Mouse (Mus musculus) lung, adult 18-20 months (tissue): ENCODE measurements around the gene Nfasc.

Source experiments
- DNase-seq, 2 experiments: peaks; one replicate each; pipeline ENCODE4 v3.0.0; 2022; ENCODE audit warnings: mixed read lengths in 2 of 2

Gene Nfasc

DNA sequence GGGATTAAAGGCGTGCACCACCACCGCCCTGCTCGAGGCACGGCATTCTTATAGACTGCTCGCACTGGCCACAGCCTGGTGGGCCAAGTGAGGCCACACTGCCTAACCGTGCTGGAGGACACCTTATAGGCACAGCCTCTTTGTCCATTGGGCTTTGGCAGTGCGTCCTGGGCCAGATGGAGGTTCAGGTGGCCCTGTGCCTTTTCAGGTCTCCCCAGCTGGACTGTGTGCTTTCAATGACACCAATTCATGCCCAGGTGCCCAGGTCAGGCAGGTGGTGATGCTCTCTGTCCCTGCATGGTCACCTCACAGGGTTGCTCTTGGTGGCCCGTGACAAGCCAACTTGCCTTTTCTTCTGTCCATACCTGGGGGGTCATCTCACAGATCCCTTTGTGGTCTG is 164.8 kb downstream of the Nfasc start:
- no peak for DNase-seq

DNA sequence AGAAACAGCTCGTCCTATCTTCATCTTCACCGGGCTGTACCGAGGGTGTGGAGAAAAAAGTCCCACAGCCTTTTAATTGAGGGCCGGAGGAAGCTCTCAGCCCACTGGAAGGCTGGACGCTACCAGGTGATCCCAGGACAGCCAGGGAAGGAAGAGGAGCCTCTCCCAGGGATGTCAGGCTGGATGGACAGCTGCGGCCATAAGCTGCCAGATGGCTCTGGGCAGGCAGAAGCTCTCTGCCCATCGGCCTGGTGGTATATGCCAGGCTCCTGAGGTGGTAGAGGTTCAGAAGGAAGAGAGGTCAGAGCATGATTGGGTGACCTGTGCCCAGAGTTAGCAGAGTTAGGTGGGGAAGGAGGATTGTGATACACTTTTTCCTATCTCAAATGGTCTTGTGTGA is 168.7 kb downstream of the Nfasc start:
- no peak for DNase-seq

DNA sequence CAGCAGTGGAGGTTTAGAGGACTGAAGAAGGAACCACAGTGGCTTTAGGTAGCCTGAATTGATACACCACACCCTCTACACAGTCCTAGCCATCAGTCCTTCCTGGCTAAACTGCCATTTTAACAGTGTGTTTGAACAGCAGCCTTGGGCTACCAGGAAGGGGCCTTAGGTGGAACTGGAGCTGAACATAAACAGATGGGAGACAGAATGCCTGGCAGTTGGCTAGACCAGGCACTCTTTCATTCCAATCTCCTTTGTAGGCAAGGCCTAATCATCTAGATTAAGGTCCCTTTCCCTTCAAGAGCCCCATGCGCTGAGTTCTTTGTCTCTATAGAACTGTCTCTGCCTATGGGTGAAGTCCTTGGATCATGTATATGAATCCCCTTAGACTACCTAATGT is 170.0 kb downstream of the Nfasc start:
- no peak for DNase-seq

DNA sequence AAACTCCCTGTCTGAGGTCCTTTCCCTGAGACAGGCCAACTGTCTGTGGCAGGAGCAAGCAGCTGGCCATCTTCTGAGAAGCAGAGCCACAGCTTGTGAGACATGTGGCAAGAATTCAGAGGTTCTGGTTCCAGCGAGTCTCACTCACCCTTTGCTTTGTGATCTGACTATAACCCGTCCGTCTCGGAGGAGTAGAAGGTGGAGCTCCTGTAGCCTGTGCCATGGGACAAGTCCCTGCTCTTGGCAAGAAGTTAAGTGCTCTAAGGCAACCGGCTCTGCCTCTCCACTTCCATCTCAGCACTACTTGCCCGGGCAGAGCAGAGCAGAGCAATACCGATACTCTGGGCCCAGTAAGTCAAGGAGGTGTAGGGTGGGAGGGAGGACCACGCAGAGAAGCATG is 170.7 kb downstream of the Nfasc start:
- no peak for DNase-seq

DNA sequence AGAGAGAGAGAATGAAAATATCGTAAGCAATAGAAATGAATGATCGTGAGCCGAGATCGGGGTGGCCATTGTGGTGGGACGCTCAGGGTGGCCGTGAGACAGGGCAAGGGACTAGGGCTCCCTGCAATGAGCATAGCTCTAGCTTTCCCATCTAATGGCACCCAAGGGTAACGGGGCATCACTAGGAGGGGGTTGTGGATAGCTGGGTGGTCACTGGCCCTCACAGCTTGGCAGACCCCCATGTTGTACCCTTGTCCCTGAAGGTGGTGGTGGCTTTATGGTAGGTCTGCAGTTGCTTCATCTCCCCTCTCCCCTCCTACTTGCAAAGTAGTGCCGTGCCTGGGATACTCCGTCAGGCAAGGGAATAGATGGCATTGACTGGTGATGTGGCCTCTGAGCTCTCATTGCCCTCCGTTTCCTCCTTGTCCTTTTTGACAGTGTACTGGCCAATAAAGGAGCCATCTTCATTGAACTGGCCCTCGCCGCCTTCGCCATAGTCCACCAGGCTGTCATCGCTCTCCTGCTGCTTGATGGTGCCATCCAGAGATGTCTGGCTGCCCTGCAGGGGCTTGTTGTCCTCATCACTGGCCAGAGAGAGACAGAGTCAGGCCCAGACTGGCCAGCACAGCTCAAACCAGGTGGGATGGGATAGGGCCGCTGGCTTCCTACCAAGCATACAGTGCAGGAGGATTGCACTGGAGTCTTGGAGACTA is 171.4 kb downstream of the Nfasc start:
- no peak for DNase-seq

DNA sequence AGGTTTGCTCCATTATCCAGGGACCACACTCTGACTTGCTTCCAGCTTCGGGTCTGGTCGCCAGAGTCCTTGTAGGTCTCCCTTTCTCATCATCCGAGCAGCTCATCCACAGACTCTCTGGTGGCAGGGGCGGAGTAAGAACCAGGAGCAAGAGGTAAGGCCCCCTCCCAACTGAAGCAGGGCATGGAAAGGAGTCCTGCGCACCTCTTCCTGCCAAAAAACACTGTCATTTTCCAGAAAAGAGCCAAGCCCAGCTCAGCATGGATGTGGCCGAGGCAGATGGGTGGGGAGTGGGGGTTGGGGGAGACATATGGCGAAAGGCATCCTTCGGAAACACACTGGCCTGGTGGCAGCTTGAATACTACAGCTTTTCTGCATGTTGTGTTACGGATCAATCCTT is 172.1 kb downstream of the Nfasc start:
- DNase-seq = no peak

DNA sequence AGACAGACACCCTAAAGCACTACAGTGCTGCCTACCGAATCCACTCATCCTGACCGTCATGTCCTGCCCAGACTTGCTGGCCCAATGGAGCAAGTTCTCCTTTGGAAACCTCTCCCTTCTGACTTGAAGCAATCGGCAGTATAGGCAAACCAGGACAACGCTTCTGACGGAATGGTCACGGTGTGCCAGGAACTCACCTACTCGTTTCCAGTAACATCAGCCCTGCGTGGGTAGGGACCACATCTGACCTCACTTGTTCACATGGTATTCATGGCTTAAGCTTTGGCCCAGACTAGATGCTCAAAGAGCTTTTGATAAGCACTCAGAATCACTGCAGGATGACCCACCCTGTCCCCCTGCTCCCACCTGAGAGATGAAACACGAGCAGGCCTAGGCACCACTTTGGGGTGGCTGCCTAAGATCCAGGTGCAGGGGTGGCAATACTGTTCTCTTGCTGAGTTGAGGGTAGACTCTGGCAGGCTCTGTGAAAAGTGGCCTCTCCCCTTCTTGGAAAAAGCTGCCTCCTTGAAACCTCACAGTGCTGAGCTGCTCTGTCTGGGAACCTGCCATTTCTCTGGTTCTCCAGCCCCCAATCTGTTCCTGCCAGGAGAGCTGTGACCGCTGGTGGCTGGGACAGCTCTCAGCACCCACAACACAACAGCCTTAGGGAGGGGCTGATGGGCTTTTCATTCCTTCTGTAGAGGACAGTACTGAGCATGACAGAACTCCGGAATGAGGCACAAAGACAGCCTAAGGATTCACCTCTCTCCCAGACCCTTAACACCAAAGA is 174.1 kb downstream of the Nfasc start:
- no peak for DNase-seq

DNA sequence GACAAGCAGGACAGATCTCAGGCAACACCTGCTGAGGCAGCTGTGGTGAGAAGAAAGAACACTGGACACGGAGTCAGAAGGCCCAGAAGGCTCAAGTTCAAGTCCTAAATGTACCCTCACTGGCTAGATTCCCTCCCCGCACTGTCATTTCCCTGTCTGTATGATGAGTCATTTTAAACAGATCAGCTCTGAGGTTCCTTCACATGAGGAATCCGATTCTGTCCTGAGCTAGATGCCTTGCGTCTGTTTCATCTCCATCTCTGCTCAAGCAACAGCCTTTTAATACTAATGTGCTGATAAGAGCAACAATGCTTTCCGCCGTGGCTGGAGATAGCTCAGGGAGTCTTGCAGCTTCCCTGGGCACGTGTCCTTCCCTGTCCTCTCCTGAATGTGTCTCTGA is 175.8 kb downstream of the Nfasc start:
- DNase-seq = no peak

DNA sequence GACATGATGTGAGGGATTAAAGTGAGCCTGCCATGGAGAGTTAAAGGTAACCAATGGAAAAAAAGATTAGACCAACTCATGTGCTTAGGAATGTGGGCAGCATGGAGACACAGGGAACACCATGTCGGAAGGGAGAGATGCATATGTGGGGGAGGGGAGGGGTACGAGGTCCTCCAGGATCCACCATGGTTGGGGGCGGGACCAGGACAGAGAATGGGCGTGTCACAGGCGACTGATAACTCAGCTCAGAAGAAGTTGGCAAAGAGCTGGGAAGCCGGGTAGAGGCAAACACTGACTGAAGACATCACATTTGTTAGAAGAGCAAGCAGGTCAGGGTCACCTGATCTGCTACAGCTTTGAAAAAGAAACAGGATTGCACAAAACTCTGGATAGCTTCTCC is 176.7 kb downstream of the Nfasc start:
- no peak for DNase-seq

DNA sequence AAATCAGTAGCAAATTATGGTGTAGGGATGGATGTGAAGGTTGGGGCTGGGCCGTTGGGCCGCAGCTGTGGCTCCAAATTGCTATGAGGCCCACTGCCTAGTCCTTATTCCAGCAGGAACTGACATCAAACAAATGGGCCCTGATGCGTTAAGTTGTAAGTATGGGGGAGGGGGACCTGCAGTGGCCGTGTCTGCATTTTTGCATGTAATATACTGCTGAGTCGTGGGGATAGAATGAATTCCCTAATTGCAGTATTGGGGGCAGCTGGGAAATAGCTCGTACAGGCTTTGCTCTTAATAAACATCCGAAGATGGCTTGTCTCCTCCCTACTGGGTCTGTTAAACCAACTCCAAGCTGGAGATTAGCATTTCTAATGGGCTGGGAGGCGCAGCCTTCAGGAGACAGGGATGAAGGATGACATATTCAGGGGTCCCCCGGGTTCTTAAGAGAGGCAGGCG is 179.2 kb downstream of the Nfasc start:
- DNase-seq = no peak

DNA sequence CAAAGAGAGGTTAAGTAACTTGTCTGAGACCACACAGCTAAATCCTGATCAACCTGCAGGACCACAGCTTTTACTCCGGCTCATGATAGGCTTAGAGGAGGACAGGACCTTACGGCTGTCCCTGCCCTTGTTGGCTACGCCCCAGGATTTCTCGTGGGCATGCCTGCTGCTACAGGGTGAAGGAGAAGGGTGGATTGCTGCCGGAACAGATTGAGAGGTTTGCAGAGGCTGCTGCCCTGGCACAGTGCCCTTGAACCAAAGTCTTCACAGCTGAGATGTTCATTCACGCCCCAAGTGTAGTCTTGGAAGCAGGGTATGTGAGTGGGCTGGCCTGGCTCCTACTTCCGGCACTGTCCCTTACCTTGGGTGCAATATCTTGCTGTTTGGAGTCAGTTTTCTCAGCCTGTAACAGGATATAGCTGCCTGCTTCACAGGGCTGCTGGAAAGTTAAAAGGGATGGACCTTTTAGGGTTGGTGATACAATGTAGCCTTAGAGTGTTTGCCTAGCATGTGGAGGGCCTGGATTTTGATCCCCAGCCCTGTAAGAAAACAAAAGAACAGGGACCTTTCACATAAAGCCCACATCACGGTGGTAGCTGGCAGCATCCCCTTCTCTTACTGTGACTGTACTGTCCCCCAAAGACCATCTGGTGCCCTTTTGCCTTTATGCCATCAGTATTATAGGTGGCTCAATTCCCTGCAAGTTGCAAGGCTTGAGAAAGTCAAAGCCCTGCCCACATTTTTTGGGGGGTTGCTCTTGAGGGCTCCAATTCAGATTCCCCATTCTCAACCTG is 180.5 kb downstream of the Nfasc start:
- peak; percentile 6 to 15 for DNase-seq

DNA sequence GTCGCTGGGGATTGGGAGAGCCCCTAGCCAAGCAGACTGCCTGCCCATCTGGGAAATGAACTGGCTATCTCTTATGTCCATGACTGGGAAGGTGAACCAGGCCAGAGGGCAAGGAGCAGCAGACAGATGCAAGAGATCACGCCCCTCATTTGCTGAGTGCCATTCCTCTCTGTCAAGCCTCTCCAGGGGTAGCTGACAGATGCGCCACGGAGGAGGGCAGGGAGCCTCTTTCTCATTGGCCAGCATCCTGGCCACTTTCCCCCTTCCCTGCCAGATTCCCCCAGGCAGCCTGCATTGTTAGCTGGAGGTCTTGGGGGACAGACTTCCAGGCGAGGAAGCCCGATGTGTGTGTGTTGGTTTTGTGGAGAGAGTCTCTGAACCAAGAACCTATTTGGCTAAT is 182.6 kb downstream of the Nfasc start:
- DNase-seq = no peak

DNA sequence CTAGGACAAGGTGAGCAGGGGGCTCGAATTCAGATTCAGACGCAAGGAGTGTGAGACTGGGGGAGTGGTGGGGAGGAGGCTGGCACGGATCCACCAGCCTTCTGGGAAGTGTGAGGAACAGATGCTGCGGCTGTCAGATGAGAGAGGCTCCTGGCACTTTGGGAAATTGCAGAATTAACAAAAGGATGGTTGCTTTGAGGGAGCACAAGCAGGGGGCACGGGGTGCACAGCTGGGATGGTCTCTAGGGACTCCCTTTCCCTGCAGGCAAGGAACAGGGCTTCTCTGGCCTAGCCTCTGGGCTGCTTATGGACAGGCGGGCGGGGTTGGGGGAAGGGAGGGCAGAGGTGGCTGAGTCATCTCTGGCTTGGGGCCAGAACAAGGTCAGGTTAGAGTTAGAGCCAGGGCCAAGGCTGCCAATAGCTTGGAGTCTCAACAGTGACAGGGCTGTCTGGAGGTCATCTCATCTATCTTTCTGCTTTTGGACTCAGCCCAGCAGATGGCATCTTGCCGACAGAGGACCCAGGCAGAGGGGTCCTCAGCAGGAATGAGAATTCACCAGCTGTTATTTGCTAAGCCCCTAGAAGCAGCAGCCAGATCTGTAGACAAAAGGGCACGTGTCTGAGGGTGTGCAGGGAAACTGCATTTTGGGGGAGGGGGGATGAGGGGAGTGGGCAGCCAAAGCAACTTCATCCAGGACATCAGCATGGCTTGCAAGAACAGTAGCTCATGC is 183.5 kb downstream of the Nfasc start:
- DNase-seq = peak; percentile 10 to 25

DNA sequence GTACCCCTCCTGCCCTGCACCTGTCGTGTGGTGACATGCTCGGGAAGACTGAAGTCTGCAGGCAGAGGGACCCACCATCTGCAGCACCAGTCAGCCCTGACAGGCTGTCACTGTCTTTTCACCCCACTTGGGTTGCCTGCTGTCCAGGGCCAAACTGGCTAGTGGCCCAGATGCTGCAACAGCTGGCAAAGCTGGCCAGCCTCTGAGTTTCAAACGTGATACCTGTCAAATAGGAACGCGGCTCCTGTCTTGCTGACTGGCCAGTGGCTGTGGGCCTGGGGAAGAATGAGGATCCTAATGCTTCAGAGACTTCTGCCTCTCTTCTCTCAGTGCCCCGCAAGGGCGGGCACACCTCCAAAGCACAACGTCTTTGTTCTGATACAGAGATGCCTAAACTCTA is 197.8 kb downstream of the Nfasc start:
- DNase-seq = no peak

DNA sequence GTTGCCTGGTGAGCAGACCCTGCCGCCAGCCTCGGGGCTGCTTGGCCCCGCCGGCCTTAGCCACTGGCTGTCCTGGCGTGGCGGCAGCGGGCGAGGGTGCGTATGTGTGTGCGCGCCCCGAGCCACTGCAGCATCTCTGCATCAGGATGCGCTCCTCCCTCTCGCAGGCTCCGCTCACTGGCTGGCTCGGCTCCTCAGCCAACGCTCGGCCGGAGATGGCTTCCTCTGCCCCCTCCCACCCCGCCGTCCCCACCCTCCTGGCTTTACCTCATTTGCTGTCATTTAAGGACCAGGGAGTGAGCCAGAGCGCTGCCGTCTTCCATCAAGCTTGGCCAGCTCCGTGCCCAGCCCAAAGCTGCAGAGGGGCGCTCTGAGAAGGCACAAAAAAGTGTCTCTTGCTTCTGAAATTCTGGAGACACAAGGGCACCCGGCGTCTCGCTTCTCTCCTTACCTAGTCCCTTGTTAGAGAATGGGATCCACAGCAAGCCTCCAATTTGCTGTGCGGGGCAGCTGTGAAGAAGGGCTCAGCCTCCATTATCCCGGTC is 198.8 kb downstream of the Nfasc start, which contains the start of gene Cntn2:
Gene Cntn2 (minus strand): TSS at position 495 of the 545 bp plus-strand sequence.
- no peak for DNase-seq

DNA sequence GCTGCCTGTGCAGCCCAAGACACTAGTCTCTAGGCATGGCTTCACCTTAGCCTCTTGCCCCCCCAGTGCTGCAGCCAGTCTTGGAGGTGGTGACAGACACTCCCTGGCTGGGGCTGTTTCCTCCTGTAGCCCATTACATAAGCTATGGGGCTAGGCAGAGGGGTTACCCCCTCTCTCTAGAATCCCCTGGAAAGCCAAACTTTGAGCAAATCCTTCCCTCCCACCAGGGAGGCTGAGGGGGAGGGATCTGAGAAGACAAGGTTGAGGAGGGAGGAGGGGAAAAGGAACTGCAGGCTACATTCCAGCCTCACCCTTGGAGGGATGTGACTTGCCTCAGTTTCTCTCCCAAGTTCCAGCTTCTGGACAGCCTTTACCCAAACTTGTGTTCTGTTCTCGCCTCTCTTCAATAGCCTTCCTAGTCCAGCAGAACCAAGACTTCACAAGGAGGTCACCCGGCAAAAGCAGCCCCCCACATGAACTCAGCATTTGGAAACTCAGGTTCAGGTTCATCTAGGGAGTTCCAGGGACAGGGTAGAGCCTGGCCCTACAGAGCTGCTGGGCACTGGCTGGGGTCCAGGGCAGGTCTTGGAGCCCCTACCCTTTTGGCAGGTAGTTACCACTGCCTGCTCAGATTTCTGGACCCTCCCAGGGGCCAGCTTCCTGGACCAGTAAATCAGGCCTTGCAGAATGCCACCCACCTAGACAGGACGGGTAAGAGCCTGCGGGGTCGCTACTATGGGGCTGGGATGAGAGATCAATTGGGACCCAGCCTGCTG is 199.6 kb downstream of the Nfasc start:
- no peak for DNase-seq

DNA sequence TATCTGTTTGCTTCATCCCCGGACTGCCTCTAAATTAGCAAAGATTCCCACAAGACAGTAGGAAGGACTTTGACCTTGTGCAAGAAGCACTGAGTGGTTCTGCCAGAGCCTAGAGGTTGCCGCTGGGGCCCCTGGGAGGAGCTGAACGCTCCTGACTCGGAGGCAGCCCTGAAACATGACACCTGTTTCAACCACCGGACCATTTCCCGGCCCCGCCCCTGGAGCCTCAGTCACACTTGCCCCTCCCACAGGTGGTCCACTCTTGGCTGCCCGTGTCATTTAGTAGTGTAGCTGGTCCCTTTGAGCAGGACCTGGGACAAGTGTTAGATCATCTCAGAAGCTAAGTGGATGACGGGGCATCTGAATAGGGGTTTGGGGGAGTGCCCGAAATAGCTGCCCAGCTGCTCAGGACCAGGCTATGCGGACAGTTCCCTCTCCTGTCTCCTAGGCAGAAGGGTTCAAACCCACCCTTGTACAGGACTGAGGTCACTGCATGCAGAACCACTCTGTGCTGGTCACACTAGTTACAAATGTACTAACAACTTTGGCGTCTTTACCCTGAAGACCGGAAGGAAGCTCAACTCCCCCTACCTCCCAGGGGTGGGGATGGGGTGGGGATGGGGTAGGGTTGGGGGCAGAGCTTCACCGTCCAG is 200.3 kb downstream of the Nfasc start:
- peak in 1 of 2 experiments; percentile 40 for DNase-seq

DNA sequence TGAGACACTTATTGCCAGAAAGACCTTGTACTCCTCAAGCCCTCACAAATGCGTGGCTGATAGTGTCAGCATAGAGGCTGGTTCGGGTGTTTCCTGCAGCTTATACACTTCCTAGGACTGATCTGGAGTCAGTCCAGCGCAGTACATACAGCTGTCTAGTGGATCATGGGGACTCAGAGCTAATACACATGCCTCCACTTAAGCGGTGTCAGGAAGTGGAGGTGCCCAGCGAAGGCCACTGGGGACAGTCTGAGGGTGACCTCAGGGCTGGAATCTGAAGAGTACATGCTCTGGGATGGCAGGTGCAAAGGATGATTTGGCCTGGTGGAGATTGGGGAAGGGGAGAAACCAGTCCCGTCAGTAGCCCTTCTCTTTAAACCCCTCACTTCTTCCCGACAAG is 200.9 kb downstream of the Nfasc start:
- DNase-seq = no peak

DNA sequence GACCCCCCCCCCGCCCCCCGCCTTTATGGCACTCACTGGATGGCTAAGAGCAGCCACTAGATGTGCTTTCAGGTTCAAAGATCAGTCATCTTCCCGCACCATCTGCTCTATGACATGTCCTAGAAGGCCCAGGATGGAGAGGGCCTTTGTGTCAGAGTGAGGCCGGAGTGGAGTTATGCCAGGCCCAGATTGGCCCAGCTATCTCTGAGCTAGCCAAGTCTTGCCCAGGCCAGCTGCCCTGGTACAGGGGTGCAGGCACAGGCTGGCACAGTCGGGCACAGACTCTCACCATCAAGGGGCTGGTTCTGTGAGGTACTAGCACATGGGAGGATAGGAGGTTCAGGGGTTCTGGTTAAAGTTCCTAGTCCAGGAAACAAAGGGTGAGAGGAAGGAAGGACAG is 203.9 kb downstream of the Nfasc start:
- DNase-seq = no peak

DNA sequence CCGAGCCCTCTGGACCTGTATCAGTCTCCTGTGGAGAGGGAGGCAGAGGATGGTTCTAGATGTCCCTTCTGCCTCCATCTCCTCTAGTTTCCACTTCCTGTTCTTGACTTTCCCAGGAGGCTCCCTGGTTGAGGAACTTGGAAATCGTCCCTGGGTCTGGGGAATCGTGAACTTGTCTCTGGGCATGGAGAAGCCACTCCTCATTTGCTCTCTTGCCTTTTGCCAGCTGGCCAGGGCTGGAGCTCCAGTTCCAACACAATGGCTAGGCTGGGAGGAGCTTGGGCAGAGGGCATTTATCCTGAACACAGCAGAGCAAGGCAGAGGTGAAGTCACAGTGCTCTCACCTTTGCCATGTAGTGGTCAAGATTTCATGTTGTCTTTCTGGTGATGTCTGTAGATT is 205.2 kb downstream of the Nfasc start:
- DNase-seq = no peak

DNA sequence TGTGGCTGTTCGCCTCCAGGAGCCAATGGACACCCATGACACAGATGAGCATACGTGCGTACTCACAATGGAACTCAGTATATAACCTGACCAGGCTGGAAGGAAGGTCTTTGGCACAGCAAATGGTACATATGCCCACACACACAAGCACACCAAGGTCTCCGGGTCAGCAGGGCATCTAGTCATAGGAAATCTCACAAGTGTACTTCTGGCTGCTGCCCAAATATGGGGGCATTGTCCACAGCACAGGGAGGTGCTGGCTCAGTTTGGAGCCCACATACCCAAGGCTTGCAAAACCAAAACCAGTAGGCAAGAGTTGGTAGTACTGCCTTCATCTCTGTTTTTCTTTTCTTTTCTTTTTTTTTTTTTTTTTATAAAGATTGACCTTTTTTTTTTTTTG is 206.1 kb downstream of the Nfasc start:
- no peak for DNase-seq
